Mouse (Mus musculus) olfactory bulb, adult 2 months (tissue): ENCODE data around the gene E130308A19Rik. TPM values are rescaled to one million over a fixed set of nuclear protein-coding genes. Genes with fewer than 3 reads are reported as not detected.

Source experiments
- H3K27ac ChIP-seq: fragments of 200-500 bp; 2 replicates; pipeline ENCODE4 v1.5.1; 2012; ENCODE audit warnings: low read depth, low read length; ENCODE audit not compliant: insufficient read depth
- H3K4me1 ChIP-seq: fragments of 200-500 bp; 2 replicates; pipeline ENCODE4 v1.6.1; 2012; ENCODE audit warnings: low read length; ENCODE audit not compliant: control insufficient read depth, insufficient read depth
- H3K4me3 ChIP-seq: fragments of 200-500 bp; 2 replicates; pipeline ENCODE4 v1.5.1; 2012; ENCODE audit warnings: mild to moderate bottlenecking, low read depth, low read length, moderate library complexity; ENCODE audit not compliant: insufficient read depth
- CTCF ChIP-seq: fragments of 200-500 bp; IDR thresholded peaks from 2 replicates; pipeline ENCODE4 v1.5.1; 2012; ENCODE audit warnings: low read depth, mild to moderate bottlenecking, low read length, moderate library complexity; ENCODE audit not compliant: insufficient read depth
- POLR2A ChIP-seq: fragments of 200-500 bp; IDR thresholded peaks from 2 replicates; pipeline ENCODE4 v1.6.1; 2012; ENCODE audit warnings: mild to moderate bottlenecking, low read depth, low read length, moderate library complexity; ENCODE audit not compliant: insufficient read depth
- WGBS: fragments of 180-500 bp; shearing (Covaris S2); methylation state at CpG from one replicate; pipeline ENCODE4 v1.1.7; 2018; 5-methylcytosine and 5-hydroxymethylcytosine counted together
- polyA plus RNA-seq: library from polyadenylated mRNA; stranded (reverse); fragments of >200 nt; gene quantifications from 2 replicates; pipeline ENCODE4 v1.2.4, GENCODE M21; 2012; ENCODE audit warnings: low replicate concordance; ENCODE audit not compliant: missing spikeins, insufficient read depth, insufficient read length

E130308A19Rik gene
- polyA plus RNA-seq, 1 experiment = not detected

- WGBS = 88% methylated on average over 4 of the region's 4 CpGs
- no peak overlapping the region for H3K27ac ChIP-seq
These were observed 63.0 kb downstream of the E130308A19Rik start for GRCm38 (mm10) chr4:59689055-59689454.

GRCm38 (mm10) chr4:59690145-59690544 is 64.1 kb downstream of the E130308A19Rik start:
- Histone ChIP-seq H3K4me3 (no peak overlapping the region), H3K4me1 (no peaks in the 10 kb centered on the region), H3K27ac (no peak overlapping the region)
- WGBS = 61% methylated on average over 4 of the region's 4 CpGs
- TF ChIP-seq CTCF (no peak), POLR2A (no peak)

More at GRCm38 (mm10) chr4:59689055-59689454, 63.0 kb downstream of the E130308A19Rik start:
- no peak for TF ChIP-seq POLR2A
- TF ChIP-seq CTCF = no peak
- H3K4me1 ChIP-seq = no peaks in the 10 kb centered on the region
- no peak overlapping the region for H3K4me3 ChIP-seq

DNA sequence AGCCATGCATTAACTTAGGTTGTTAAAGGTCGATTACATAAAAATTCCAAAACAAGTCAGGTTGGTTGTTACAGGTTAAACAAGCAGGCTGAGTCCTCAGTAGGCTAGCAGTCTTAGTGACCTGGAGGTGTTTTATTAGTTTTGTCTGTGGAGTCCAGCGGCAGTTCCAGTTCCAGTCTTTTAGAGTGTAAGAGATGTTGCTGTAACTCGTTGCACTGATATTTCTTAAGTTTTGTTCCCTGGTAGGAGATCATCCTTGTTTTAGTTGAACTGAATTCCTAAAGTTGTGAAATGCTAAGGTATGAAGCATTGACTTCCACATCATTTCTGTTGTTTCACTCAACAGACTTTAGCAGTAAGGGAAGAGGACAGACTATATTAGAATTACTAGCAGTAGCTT is 70.8 kb downstream of the E130308A19Rik start:
- TF ChIP-seq CTCF (no peak), POLR2A (no peak)
- 0 out of 2 replicates have a peak, but pooled peaks cover 2% of the 10 kb centered on the region for H3K4me1 ChIP-seq
- WGBS = 95% methylated on average over 3 of the region's 3 CpGs
- no peak overlapping the region for H3K27ac ChIP-seq
- no peak overlapping the region for H3K4me3 ChIP-seq

DNA sequence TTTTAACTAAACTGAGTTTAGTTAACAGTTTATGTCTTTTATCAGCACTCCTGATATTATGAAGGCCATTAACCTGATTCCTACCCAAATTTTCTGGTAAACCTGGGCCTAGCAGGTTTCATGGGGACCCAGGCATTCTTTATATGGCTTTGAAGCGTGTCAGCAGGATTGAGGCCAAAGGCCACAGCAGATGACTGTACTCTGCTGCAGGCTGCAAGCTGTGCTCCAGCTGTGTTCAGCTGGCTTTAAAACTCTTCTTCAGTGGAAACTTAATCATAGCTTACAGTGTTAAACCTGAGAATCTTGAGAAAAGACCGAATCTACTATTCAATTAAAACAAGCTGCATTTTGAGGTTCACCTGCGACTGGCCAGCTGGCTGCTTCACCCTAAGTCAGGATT is 71.9 kb downstream of the E130308A19Rik start:
- TF ChIP-seq POLR2A (no peak), CTCF (no peak)

GRCm38 (mm10) chr4:59699014-59699792 is 73.2 kb downstream of the E130308A19Rik start:
- Histone ChIP-seq H3K27ac (no peak overlapping the region), H3K4me3 (no peak overlapping the region), H3K4me1 (0 out of 2 replicates have a peak, but pooled peaks cover 2% of the 10 kb centered on the region)
- no peak for TF ChIP-seq CTCF
- TF ChIP-seq POLR2A = no peak
- WGBS = 95% methylated on average over 4 of the region's 4 CpGs

More for the DNA sequence above, 71.9 kb downstream of the E130308A19Rik start:
- Histone ChIP-seq H3K4me1 (0 out of 2 replicates have a peak, but pooled peaks cover 2% of the 10 kb centered on the region), H3K27ac (no peak overlapping the region), H3K4me3 (no peak overlapping the region)
- 46% methylated on average over 3 of the region's 3 CpGs for WGBS

- TF ChIP-seq CTCF (no peak), POLR2A (no peak)
- H3K4me1 ChIP-seq = no peaks in the 10 kb centered on the region
- no peak overlapping the region for H3K27ac ChIP-seq
- no peak overlapping the region for H3K4me3 ChIP-seq
- WGBS = 73% methylated on average over 5 of the region's 5 CpGs
These were observed 83.3 kb downstream of the E130308A19Rik start for GRCm38 (mm10) chr4:59709321-59709720.

GRCm38 (mm10) chr4:59710736-59711389 is 84.9 kb downstream of the E130308A19Rik start:
- 59% methylated on average over 8 of the region's 8 CpGs for WGBS
- TF ChIP-seq POLR2A = no peak
- TF ChIP-seq CTCF = no peak

DNA sequence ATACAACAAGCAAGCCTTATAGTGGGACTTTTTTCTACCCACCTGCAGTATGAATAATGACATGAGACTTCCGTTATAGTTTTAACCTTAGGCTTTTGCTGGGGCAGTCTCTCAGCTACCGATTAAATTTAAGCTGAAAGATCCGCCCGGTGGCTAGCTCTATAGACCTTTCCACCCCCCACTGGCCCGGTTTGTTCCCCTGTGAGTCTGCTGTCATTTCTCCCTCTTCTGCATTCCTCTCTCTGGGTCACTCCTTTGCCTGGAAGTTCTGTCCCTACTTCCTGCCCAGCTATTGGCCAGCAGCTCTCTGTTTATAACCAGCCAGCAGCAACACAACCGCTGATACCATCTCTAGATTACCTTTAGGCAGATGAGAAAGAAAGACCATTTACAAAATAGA is 86.4 kb downstream of the E130308A19Rik start:
- Histone ChIP-seq H3K4me3 (no peak overlapping the region), H3K4me1 (peaks cover 7% of the 10 kb centered on the region; the same call in 1 of the 2 replicates), H3K27ac (no peak overlapping the region)
- TF ChIP-seq CTCF = no peak
- TF ChIP-seq POLR2A = no peak
- 72% methylated on average over 6 of the region's 6 CpGs for WGBS

More at GRCm38 (mm10) chr4:59710736-59711389, 84.9 kb downstream of the E130308A19Rik start:
- Histone ChIP-seq H3K4me1 (peaks cover 2% of the 10 kb centered on the region; the same call in 1 of the 2 replicates), H3K27ac (no peak overlapping the region), H3K4me3 (no peak overlapping the region)

DNA sequence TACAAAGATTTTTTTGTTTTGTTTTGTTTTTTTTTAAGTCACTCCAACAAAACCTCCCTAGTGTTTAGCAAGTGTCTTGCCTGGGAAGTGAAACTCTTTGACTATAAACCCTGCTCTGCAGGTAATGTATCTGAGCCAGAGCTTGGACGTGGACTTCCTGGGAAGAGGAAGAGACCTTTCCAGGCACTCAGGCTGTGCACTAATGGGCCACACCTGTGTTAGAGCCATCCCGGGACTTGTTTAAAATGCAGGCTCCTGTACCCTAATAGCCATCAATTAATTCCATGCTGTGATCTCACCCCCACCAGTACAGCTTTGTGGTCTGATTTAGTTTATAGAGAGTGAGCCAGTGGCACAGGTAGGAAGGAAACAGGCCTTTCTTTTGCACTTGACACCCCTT is 86.9 kb downstream of the E130308A19Rik start:
- H3K4me3 ChIP-seq = no peak overlapping the region

GRCm38 (mm10) chr4:59714472-59714871 is 88.5 kb downstream of the E130308A19Rik start:
- H3K27ac ChIP-seq = no peak overlapping the region
- H3K4me3 ChIP-seq = no peak overlapping the region
- TF ChIP-seq POLR2A = no peak
- TF ChIP-seq CTCF = no peak
- peaks cover 7% of the 10 kb centered on the region; the same call in 1 of the 2 replicates for H3K4me1 ChIP-seq
- 93% methylated on average over 6 of the region's 6 CpGs for WGBS

More for the DNA sequence above, 86.9 kb downstream of the E130308A19Rik start:
- peaks cover 7% of the 10 kb centered on the region; the same call in 1 of the 2 replicates for H3K4me1 ChIP-seq
- TF ChIP-seq POLR2A = no peak
- no peak for TF ChIP-seq CTCF
- H3K27ac ChIP-seq = no peak overlapping the region
- WGBS = 75% methylated on average over 2 of the region's 2 CpGs
